Mouse (Mus musculus): Measurements from ENCODE around the gene C1ra.
"Not testable (repeated sequence)": the region's sequence is repeated elsewhere in the genome, so short reads cannot be mapped to it uniquely, and the experiment has no call there.

C1ra gene

DNA sequence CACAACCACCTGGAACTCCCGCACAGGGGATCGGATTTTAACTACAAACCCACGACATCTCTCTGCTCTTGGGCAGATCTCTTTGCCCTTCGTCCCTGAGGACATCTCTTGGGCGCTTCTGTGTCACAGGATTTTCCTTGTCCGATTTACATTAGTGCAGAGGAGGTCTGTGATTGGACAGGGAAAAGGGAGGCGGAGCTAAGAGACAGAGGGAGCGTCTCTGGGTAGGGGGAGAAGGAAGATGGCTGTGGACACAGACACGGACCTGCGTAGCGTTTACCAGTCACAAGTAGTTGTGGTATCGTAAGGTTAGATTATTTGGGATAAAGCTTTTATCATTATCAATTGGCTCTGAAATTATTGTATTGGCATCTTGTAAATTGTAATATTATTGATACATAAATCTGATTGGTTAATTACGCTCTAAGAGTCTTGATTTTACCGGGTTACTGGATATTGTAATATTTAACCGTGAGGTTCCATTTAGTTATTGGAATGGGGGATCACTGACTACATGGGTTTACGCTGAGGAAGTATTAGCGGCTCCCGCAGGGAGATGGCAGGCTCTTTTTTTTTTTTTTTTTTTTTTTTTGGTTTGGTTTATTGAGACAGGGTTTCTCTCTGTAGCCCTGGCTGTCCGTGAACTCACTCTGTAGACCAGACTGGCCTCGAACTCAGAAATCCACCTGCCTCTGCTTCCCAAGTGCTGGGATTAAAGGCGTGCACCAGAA lies 26.6 kb upstream of the C1ra start:
- peak in 1 of 2 experiments; percentile 24 for DNase-seq

DNA sequence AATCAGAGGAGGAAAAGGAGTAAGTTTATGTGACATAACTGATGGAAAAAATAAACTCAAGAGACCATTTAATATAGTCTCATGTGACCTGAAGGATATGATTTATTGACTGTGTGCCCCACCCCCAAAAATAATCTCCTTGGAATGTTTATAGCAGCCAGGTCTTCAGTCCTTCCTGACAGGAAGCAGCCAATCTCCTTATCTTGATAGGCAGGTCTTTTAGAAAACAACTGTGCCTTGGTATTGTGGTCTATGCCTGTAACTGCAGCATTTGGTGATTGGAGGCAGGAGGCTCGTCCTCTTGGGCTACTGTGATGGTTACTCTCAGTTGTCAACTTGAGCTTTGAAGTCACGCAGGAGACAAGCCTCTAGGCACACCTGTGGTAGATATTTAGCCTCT lies 24.7 kb upstream of the C1ra start:
- no peak for DNase-seq

GRCm38 (mm10) chr6:124488952-124489351 lies 23.3 kb upstream of the C1ra start:
- DNase-seq, result no peak

DNA sequence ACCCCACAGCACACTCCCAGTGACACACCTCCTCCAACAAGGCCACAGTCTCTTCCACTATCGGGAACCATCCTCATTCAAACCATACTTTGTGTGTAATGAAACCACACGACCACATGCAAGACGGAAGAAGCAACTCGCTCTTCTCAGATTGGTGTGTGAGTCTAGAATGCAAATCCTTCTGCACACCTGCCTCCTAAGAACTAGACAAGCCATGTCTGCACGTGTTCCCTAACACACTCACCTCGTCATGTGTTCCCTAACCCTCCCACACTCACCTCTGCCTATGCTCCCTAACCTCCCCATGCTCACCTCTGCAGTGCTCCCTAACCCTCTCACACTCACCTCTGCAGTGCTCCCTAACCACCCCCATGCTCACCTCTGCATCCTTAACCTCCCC lies 20.8 kb upstream of the C1ra start:
- DNase-seq, result no peak

DNA sequence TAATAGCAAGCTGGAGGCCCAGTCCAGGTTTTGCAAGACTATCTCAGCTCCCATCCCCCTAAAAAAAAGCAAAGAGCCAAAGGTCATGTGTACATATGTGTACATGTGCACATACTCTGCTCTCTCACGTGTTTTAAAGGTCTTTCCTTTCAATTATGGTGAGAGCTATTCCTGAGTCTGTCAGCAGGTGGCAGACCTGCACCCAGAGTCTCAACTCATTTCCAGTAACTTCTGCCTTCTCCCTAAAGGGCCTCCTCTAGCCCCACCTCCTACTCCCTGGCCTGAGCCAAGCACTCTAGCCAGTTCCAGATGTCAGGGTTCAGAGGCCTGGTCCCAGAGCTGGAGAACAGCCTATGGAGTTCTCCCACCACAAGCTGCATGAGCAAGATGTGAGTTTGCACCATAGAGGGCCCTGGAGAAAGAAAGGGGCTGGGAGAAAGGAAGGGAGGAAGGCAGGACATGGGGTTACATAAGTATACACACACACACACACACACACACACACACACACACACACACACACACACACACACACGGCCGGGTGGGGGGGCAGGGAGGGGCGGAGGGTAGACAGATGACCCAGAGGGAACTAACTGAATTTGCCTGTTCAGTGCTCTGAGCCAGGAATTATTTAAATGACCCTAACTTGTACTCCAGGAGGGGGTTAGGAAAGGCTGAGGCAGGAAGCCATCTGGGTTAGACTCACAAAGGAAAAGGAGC lies 19.2 kb upstream of the C1ra start, which contains the start of gene C1rl:
C1rl (plus strand) TSS at position 272 of the 720 bp plus-strand sequence.
- peak; percentile 85 to 89 for DNase-seq

GRCm38 (mm10) chr6:124493886-124494285 lies 18.3 kb upstream of the C1ra start:
- peak; percentile 47 to 58 for DNase-seq

GRCm38 (mm10) chr6:124496054-124496453 lies 16.2 kb upstream of the C1ra start:
- DNase-seq, result no peak

GRCm38 (mm10) chr6:124499914-124500566 lies 12.2 kb upstream of the C1ra start:
- DNase-seq, result no peak

DNA sequence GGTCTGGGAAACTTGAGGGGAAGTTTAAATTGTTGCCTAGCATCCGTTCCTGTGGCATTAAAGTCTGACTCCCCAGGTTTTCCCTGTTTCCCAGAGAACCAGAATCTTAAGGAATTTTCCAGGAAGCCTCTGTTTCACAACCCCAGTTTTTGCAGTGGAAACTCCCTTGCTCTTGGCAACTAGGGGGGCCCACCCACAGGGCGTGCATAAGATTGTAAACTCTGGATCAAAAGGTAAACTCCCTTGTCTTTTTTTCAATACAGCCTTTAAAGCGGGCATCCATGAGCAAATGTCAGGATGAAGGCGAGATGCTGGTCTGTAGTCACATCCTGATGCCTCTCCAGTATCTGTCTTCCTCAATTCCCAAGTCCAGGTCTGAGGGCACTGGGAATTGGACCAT lies 10.7 kb upstream of the C1ra start:
- no peak for DNase-seq

- no peak for DNase-seq
These were observed 10.2 kb upstream of the C1ra start for GRCm38 (mm10) chr6:124502021-124502420.

DNA sequence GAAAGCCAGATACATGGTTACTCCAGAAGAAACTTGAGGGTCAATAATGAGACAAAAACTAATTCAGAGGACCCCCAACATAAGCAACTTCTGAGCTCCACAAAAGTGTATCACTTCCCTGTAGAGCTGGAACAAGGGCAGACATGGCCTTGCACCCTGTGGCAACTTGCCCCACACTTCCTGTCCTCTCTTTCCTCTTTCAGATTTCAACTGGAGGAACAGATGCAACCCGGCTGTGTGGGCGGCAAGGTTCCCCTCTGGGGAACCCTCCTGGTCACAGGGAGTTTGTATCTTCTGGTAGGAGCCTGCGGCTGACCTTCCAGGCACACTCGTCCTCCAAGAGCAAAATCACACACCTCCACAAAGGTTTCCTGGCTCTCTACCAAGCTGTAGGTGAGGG lies 7.2 kb upstream of the C1ra start:
- no peak for DNase-seq

DNA sequence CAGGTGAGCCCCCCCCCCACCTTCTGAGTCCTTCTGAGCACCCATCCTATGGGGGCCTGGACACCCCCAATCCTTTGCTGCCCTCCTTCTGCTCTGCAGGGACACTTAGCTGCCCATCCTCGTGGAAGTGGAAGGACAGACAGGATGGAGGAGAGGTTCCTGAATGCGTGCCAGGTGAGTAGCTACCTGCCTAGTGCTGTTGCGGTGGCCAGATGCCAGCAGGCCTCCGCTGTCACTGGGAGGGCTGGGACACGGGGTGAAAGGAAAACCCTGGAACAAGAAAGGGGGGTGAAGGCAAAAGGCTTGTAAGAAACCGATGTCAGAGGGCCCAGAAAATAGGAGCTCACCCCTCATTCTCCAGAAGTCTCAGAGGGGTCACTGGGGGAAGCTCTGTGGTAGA lies 5.2 kb upstream of the C1ra start:
- no peak for DNase-seq

- DNase-seq, result no peak
These were observed 3.9 kb upstream of the C1ra start for GRCm38 (mm10) chr6:124508292-124508691.

- DNase-seq, result not testable (repeated sequence)
These were observed 3.0 kb upstream of the C1ra start for GRCm38 (mm10) chr6:124509192-124509591.

DNA sequence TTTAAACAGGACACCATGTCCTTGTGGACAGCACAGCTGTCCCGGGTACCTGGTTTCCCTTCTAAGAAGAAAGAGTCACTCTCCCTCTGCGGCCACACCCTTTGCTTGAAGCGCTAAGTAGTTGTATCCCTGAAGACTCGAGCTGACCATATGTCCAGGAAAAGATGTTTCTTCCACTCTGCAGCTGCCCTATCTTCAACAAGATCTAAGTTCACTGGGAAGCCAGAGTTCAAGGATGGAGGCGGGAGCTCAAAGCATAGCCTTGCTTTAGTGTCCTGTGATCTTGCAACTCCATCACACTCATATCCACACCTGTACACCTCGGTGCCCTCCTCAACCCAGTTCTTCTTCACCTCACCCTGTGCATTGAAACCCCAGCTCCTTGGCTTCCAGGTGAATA lies 269 bp upstream of the C1ra start:
- no peak for DNase-seq

DNA sequence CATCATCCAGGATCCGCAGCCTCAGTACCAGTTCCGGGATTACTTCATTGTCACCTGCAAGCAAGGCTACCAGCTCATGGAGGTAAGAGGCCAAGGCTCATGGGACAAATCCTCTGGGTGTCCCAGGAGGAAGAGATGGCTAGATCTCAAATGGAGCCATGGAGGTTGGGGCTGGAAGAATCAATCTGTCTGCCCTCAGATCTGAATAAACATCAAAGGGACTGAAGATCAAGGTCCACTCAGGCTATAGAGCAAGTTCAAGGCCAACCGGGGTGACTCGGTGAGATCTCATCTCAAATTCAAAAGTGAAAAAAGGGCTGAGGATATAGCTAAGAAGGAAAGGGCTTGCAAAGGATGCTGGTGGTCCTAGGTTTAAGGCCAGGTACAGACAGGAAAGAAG lies 5.5 kb downstream of the C1ra start:
- DNase-seq, result not testable (repeated sequence)

GRCm38 (mm10) chr6:124522082-124522481 lies 9.9 kb downstream of the C1ra start:
- DNase-seq, result not testable (repeated sequence)

DNA sequence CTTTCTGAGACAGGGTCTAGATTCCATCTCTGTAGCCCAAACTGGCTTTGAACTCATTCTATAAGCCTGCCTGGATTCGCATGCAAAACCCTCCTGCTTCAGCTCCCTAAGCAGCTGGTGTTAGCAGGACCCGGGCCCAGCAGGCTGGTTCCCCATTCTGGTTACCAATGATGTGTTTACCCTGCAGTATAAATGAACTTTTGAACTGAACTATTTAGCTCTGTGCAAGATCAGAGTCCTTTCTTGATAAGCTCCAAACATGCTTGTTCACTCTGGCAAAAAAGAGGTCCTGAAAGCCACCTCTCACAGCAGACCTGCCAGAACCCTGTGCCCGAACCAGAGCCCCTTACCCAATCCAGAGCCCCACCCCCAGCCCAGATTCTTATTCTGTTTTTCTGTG lies 15.7 kb downstream of the C1ra start:
- DNase-seq, result no peak

GRCm38 (mm10) chr6:124531077-124531476 lies 18.9 kb downstream of the C1ra start:
- DNase-seq, result no peak

- not testable (repeated sequence) for DNase-seq
These were observed 24.1 kb downstream of the C1ra start for GRCm38 (mm10) chr6:124536125-124536829.

DNA sequence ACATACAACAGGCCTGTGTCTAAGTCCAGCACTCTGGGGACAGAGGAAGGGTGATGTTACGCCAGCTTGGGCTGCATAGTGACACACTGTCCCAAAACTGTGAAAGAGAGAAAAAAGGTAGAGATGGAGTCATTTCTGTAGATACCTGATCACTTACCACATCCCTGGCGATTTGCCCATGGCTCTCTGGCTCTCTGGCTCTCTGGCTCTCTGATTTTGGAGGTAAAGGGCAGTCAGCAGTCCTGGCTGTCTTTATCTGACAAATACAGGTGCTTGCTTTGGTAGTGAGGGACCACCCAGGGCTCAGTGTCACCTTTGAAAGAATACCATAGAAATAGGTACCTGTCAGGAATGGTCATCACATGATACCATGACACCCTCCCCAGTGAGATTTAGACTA lies 29.0 kb downstream of the C1ra start:
- not testable (repeated sequence) for DNase-seq

GRCm38 (mm10) chr6:124542284-124542683 lies 30.1 kb downstream of the C1ra start, which contains the start of gene C1s1:
Gene C1s1 (minus strand): TSS chr6:124542359.
- peak; percentile 71 to 78 for DNase-seq

- peak; percentile 68 to 73 for DNase-seq
These were observed 32.3 kb downstream of the C1ra start for GRCm38 (mm10) chr6:124544466-124544865.
